Mouse (Mus musculus) heart, postnatal 25 days (tissue): ENCODE measurements around the gene Muc16. TPM values are rescaled to one million over a fixed set of nuclear protein-coding genes. Genes with fewer than 3 reads are reported as not detected.

Experiments
- DNase-seq: peaks from one replicate; pipeline ENCODE4 v3.0.0; 2022; ENCODE audit warnings: low spot score
- intact Hi-C: fragments of 180-260 bp; cut with DNase I; formaldehyde crosslinking; loops from one replicate; pipeline ENCODE4 v1.15.1; 2025
- microRNA-seq: library from miRNA; unstranded; fragments of <30 nt; microRNA quantifications from one replicate; pipeline ENCODE4 v1.2.0, GENCODE M21; 2022
- total RNA-seq, 2 experiments: library from RNA; stranded (reverse); gene quantifications; 2 replicates each; pipeline ENCODE4 v1.2.3; 2021

Gene Muc16
- 1 to 10 TPM; 6.2 to 8.1 TPM for total RNA-seq

GRCm38 (mm10) chr9:18674480-18675154 is at the start of gene Muc16:
Gene Muc16, minus strand, starts transcription at chr9:18674530.
- intact Hi-C loops = no loop called here

GRCm38 (mm10) chr9:18722712-18723099 is 48.4 kb upstream of the Muc16 start:
- no peak for DNase-seq
- intact Hi-C loops = no loop called here

More at GRCm38 (mm10) chr9:18674480-18675154, at the start of gene Muc16:
- DNase-seq = no peak

- DNase-seq = no peak
- intact Hi-C loops = no loop called here
Observed at GRCm38 (mm10) chr9:18721931-18722711, 47.8 kb upstream of the Muc16 start.

GRCm38 (mm10) chr9:18721011-18721410 is 46.7 kb upstream of the Muc16 start:
- DNase-seq = no peak
- intact Hi-C loops = no loop called here

GRCm38 (mm10) chr9:18705628-18706027 is 31.3 kb upstream of the Muc16 start:
- intact Hi-C loops = no loop called here
- no peak for DNase-seq

GRCm38 (mm10) chr9:18598366-18598765 is 76.0 kb downstream of the Muc16 start:
- DNase-seq = no peak
- intact Hi-C loops = no loop called here

GRCm38 (mm10) chr9:18508098-18508497 is 166.2 kb downstream of the Muc16 start:
- no peak for DNase-seq
- intact Hi-C loops = no loop called here

- intact Hi-C loops = no loop called here
- no peak for DNase-seq
Observed at GRCm38 (mm10) chr9:18478168-18478567, 196.2 kb downstream of the Muc16 start, which contains the start of the genes Zfp558 and Mbd3l1. Gene Zfp558, minus strand, starts transcription at chr9:18478268. Gene Mbd3l1, plus strand, starts transcription at chr9:18478359.

- DNase-seq = peak; percentile 49
- intact Hi-C loops = loop anchor here (5.0 kb wide), 1 partner anchor 181 kb away; the partner anchor contains the start of gene Chordc1
Observed at GRCm38 (mm10) chr9:18473324-18474128, 200.8 kb downstream of the Muc16 start.

- DNase-seq = no peak
- intact Hi-C loops = no loop called here
Observed at GRCm38 (mm10) chr9:18468005-18468404, 206.3 kb downstream of the Muc16 start.

GRCm38 (mm10) chr9:18467350-18467749 is 207.0 kb downstream of the Muc16 start:
- intact Hi-C loops = no loop called here

GRCm38 (mm10) chr9:18456520-18456919 is 217.8 kb downstream of the Muc16 start:
- intact Hi-C loops = no loop called here
- no peak for DNase-seq

More at GRCm38 (mm10) chr9:18467350-18467749, 207.0 kb downstream of the Muc16 start:
- no peak for DNase-seq

Small RNA genes lying within 50 kb of the gene (microRNA-seq; reads per million reads assigned to microRNA genes)
- gene Gm22854 = not detected

Other genes with a start within 250 kb of the Muc16 start
- not detected for gene Mbd3l2, start 243.9 kb downstream of the Muc16 start, total RNA-seq
- gene Zfp558, start 196.3 kb downstream of the Muc16 start, total RNA-seq = 1 to 10 TPM; 1.4 to 1.5 TPM
- not detected for gene Mbd3l1, start 196.2 kb downstream of the Muc16 start, total RNA-seq
- gene Olfr24, start 89.5 kb upstream of the Muc16 start, total RNA-seq = not detected
- not detected for gene Olfr828, start 145.0 kb upstream of the Muc16 start, total RNA-seq
- gene Olfr829, start 180.4 kb upstream of the Muc16 start, total RNA-seq = not detected
- not detected for gene Olfr830, start 200.2 kb upstream of the Muc16 start, total RNA-seq